Comparison of ENCODE assay signal across 9 mouse cellular contexts in genomic region chr10:77621546-77621945, GRCm38 (mm10). TPM values are rescaled to one million over a fixed set of nuclear protein-coding genes. Genes with fewer than 3 reads are reported as not detected.
DNase-seq lines count a peak whose midpoint lies in the region; ATAC-seq and TF ChIP-seq lines count a peak whose summit lies in the region.
"Had no signal": no experiment of that assay in that cellular context is flagged by ENCODE, and none has a peak within 500 bp of the region (broad histone marks: within the 10 kb centered on the region; RNA-seq: fewer than 3 reads in every experiment).

No protein-coding gene starts in this region.

- H3K4me3 ChIP-seq in liver, adult 2 months (ENCODE audit: insufficient read depth, low read depth, low read length) = no peak overlapping the region; the same call in 1 of the 2 replicates
- peak overlapping the region; percentile 98 for H3K4me3 ChIP-seq in embryonic facial prominence, embryonic 14.5 days (ENCODE audit: low read depth, low read length)
- H3K4me3 ChIP-seq in limb, embryonic 10.5 days = peak overlapping the region; percentile 93
- peak overlapping the region; percentile 97 for H3K4me3 ChIP-seq in neural tube, embryonic 14.5 days (ENCODE audit: low read depth, low read length)

- TF ChIP-seq CTCF in liver, adult 2 months (IDR thresholded peaks at IDR 0.05; ENCODE audit: low read depth, low read length) = no peak

- H3K27ac ChIP-seq in liver, adult 2 months (replicated peaks; ENCODE audit: insufficient read depth, low read depth, low read length) = peak overlapping the region; percentile 87
- peak overlapping the region; percentile 92 for H3K27ac ChIP-seq in embryonic facial prominence, embryonic 14.5 days (replicated peaks; ENCODE audit: low read depth, low read length)
- peak overlapping the region; percentile 93 for H3K27ac ChIP-seq in limb, embryonic 10.5 days
- H3K27ac ChIP-seq in neural tube, embryonic 14.5 days (ENCODE audit: low read depth, low read length) = peak overlapping the region; percentile 93

- H3K79me2 ChIP-seq in liver, adult 2 months (ENCODE audit: control insufficient read depth, insufficient read depth, low read length) = peaks cover 15% of the 10 kb centered on the region; the same call in 1 of the 2 replicates

- 71% methylated on average over 8 of the region's 8 CpGs for WGBS in liver, adult 2 months
- 74% methylated on average over 8 of the region's 8 CpGs for WGBS in embryonic facial prominence, embryonic 14.5 days
- WGBS in limb, embryonic 10.5 days = 80% methylated on average over 8 of the region's 8 CpGs
- 78% methylated on average over 8 of the region's 8 CpGs for WGBS in neural tube, embryonic 14.5 days

- H3K4me2 ChIP-seq in embryonic facial prominence, embryonic 14.5 days (ENCODE audit: low read depth, low read length) = peak overlapping the region; percentile 84
- H3K4me2 ChIP-seq in neural tube, embryonic 14.5 days (ENCODE audit: low read depth, low read length) = peak overlapping the region; percentile 58

- DNase-seq in liver, adult 2 months (ENCODE audit: extremely low read depth, low read depth, low spot score) = no peak
- no peak for DNase-seq in liver
- DNase-seq in embryonic facial prominence, embryonic 14.5 days (ENCODE audit: low spot score) = no peak
- DNase-seq in limb, embryonic 10.5 days (ENCODE audit: low spot score) = no peak
- DNase-seq in frontal cortex, postnatal 25 days (ENCODE audit: low spot score in 2 of 2) = no peak
- DNase-seq in gastrocnemius, adult 8-10 months (ENCODE audit: low spot score in 2 of 2) = no peak

- H3K36me3 ChIP-seq in liver, adult 2 months (ENCODE audit: control insufficient read depth, insufficient read depth, low read length) = peaks cover 3% of the 10 kb centered on the region; the same call in 1 of the 2 replicates
- H3K36me3 ChIP-seq in embryonic facial prominence, embryonic 14.5 days (ENCODE audit: control insufficient read depth, insufficient read depth, low read length) = peaks cover 17% of the 10 kb centered on the region
- peaks cover 42% of the 10 kb centered on the region for H3K36me3 ChIP-seq in limb, embryonic 10.5 days
- peaks cover 8% of the 10 kb centered on the region; the same call in 1 of the 2 replicates for H3K36me3 ChIP-seq in neural tube, embryonic 14.5 days (ENCODE audit: control insufficient read depth, insufficient read depth, low read length)

- no peaks in the 10 kb centered on the region for H3K9me3 ChIP-seq in embryonic facial prominence, embryonic 14.5 days (ENCODE audit: control insufficient read depth, low read length)
- no peaks in the 10 kb centered on the region for H3K9me3 ChIP-seq in limb, embryonic 10.5 days (replicated peaks)
- H3K9me3 ChIP-seq in neural tube, embryonic 14.5 days (ENCODE audit: control insufficient read depth, low read length) = no peaks in the 10 kb centered on the region

- H3K4me1 ChIP-seq in liver, adult 2 months (ENCODE audit: control insufficient read depth, insufficient read depth, low read length) = peaks cover 25% of the 10 kb centered on the region
- peaks cover 17% of the 10 kb centered on the region for H3K4me1 ChIP-seq in embryonic facial prominence, embryonic 14.5 days (ENCODE audit: control insufficient read depth, insufficient read depth, low read length)
- H3K4me1 ChIP-seq in limb, embryonic 10.5 days = peaks cover 23% of the 10 kb centered on the region
- peaks cover 28% of the 10 kb centered on the region; the same call in 1 of the 2 replicates for H3K4me1 ChIP-seq in neural tube, embryonic 14.5 days (ENCODE audit: control insufficient read depth, insufficient read depth, low read length)

- TF ChIP-seq POLR2A in liver, adult 2 months (IDR thresholded peaks at IDR 0.05; ENCODE audit: extremely low read depth, insufficient read depth, low read length) = no peak

- no peak for ATAC-seq in embryonic facial prominence, embryonic 14.5 days (ENCODE audit: low read depth)
- no peak for ATAC-seq in neural tube, embryonic 14.5 days (ENCODE audit: low read depth)
- no peak for ATAC-seq in megakaryocyte progenitor cell, adult 5-6 weeks (replicated peaks; ENCODE audit: poor library complexity)

- peak overlapping the region; percentile 54; the same call in 1 of the 2 replicates for H3K9ac ChIP-seq in liver, adult 2 months (ENCODE audit: low read depth, low read length)
- H3K9ac ChIP-seq in embryonic facial prominence, embryonic 14.5 days (ENCODE audit: low read depth, low read length) = peak overlapping the region; percentile 96
- peak overlapping the region; percentile 95 for H3K9ac ChIP-seq in neural tube, embryonic 14.5 days (replicated peaks; ENCODE audit: low read depth, low read length)

- no peaks in the 10 kb centered on the region for H3K27me3 ChIP-seq in liver, adult 2 months (ENCODE audit: control insufficient read depth, insufficient read depth, low read length)
- no peaks in the 10 kb centered on the region for H3K27me3 ChIP-seq in embryonic facial prominence, embryonic 14.5 days (replicated peaks; ENCODE audit: control insufficient read depth, insufficient read depth, low read length)
- no peaks in the 10 kb centered on the region for H3K27me3 ChIP-seq in limb, embryonic 10.5 days (ENCODE audit: low read depth, poor library complexity, severe bottlenecking)
- no peaks in the 10 kb centered on the region for H3K27me3 ChIP-seq in neural tube, embryonic 14.5 days (ENCODE audit: control insufficient read depth, insufficient read depth, low read length)

RNA-seq across cellular contexts. Expression of gene Ube2g2, which starts 0.5 kb away (rescaled TPM):
- 21.6 and 22.3 TPM in 2 replicates for total RNA-seq in liver, adult 2 months (2014; rRNA removed)
- polyA plus RNA-seq in liver, adult 2 months (2012; rRNA removed) = 30.4 and 34.2 TPM in 2 replicates
- 66.1 and 69.5 TPM in 2 replicates for polyA plus RNA-seq in embryonic facial prominence, embryonic 14.5 days (2014; fragmentation: Nextera tagmentation; extraction: Ambion mirVana)
- 98.4 and 104 TPM in 2 replicates for polyA plus RNA-seq in limb, embryonic 10.5 days (2016; fragmentation: Nextera tagmentation; extraction: Ambion mirVana)
- polyA plus RNA-seq in neural tube, embryonic 14.5 days (2014; fragmentation: Nextera tagmentation; extraction: Ambion mirVana) = 44.0 and 57.3 TPM in 2 replicates
- 22.8 and 25.1 TPM in 2 replicates for total RNA-seq in megakaryocyte progenitor cell, adult 5-6 weeks (2015)
- total RNA-seq in megakaryocyte progenitor cell, adult 5-6 weeks (2017) = 30.4 and 34.2 TPM in 2 replicates
- 100 to 1,000 TPM in 2 of 4 experiments, 10 to 100 TPM in 2; 81.6 to 141 (median 104) TPM for total RNA-seq in gastrocnemius, adult 8-10 months (2022)

RNA-seq across cellular contexts. Expression of gene Gm49325, which starts 15.5 kb away (rescaled TPM):
- 0.47 TPM in 1 of 2 replicates, not detected in the other for total RNA-seq in liver, adult 2 months (2014; rRNA removed)
- polyA plus RNA-seq in liver, adult 2 months (2012; rRNA removed) = not detected in 2 replicates
- 4.1 and 7.4 TPM in 2 replicates for polyA plus RNA-seq in embryonic facial prominence, embryonic 14.5 days (2014; fragmentation: Nextera tagmentation; extraction: Ambion mirVana)
- 1.6 and 1.7 TPM in 2 replicates for polyA plus RNA-seq in limb, embryonic 10.5 days (2016; fragmentation: Nextera tagmentation; extraction: Ambion mirVana)
- polyA plus RNA-seq in neural tube, embryonic 14.5 days (2014; fragmentation: Nextera tagmentation; extraction: Ambion mirVana) = 2.7 TPM in 1 of 2 replicates, not detected in the other
- total RNA-seq in megakaryocyte progenitor cell, adult 5-6 weeks (2015) = not detected in 2 replicates
- total RNA-seq in megakaryocyte progenitor cell, adult 5-6 weeks (2017) = 1.1 TPM in 1 of 2 replicates, not detected in the other
- total RNA-seq in gastrocnemius, adult 8-10 months (2022) = 10 to 100 TPM in 2 of 4 experiments, 1 to 10 TPM in 2; 5.7 to 18.3 (median 11.6) TPM
- polyA plus RNA-seq: large intestine, adult 2 months had no signal

RNA-seq across cellular contexts. Expression of gene Sumo3, which starts 15.6 kb away (rescaled TPM):
- total RNA-seq in liver, adult 2 months (2014; rRNA removed) = 59.6 and 108 TPM in 2 replicates
- 170 and 226 TPM in 2 replicates for polyA plus RNA-seq in liver, adult 2 months (2012; rRNA removed)
- 261 and 281 TPM in 2 replicates for polyA plus RNA-seq in embryonic facial prominence, embryonic 14.5 days (2014; fragmentation: Nextera tagmentation; extraction: Ambion mirVana)
- 400 and 420 TPM in 2 replicates for polyA plus RNA-seq in limb, embryonic 10.5 days (2016; fragmentation: Nextera tagmentation; extraction: Ambion mirVana)
- 214 and 240 TPM in 2 replicates for polyA plus RNA-seq in neural tube, embryonic 14.5 days (2014; fragmentation: Nextera tagmentation; extraction: Ambion mirVana)
- total RNA-seq in megakaryocyte progenitor cell, adult 5-6 weeks (2015) = 34.5 and 38.8 TPM in 2 replicates
- total RNA-seq in megakaryocyte progenitor cell, adult 5-6 weeks (2017) = 187 and 212 TPM in 2 replicates
- 10 to 100 TPM; 38.7 to 59.9 (median 41.6) TPM for total RNA-seq in gastrocnemius, adult 8-10 months (2022)

RNA-seq across cellular contexts. Expression of gene Pttg1ip, which starts 40.0 kb away (rescaled TPM):
- 146 and 168 TPM in 2 replicates for total RNA-seq in liver, adult 2 months (2014; rRNA removed)
- polyA plus RNA-seq in liver, adult 2 months (2012; rRNA removed) = 218 and 238 TPM in 2 replicates
- polyA plus RNA-seq in embryonic facial prominence, embryonic 14.5 days (2014; fragmentation: Nextera tagmentation; extraction: Ambion mirVana) = 135 and 143 TPM in 2 replicates
- polyA plus RNA-seq in limb, embryonic 10.5 days (2016; fragmentation: Nextera tagmentation; extraction: Ambion mirVana) = 64.0 and 73.7 TPM in 2 replicates
- polyA plus RNA-seq in neural tube, embryonic 14.5 days (2014; fragmentation: Nextera tagmentation; extraction: Ambion mirVana) = 64.2 and 82.6 TPM in 2 replicates
- total RNA-seq in megakaryocyte progenitor cell, adult 5-6 weeks (2015) = 54.1 and 60.0 TPM in 2 replicates
- 31.8 and 37.6 TPM in 2 replicates for total RNA-seq in megakaryocyte progenitor cell, adult 5-6 weeks (2017)
- 10 to 100 TPM; 15.4 to 30.1 (median 25.8) TPM for total RNA-seq in gastrocnemius, adult 8-10 months (2022)
